Mouse (Mus musculus): ENCODE data around the gene Tfpt.
"Not testable (repeated sequence)": the region's sequence is repeated elsewhere in the genome, so short reads cannot be mapped to it uniquely, and the experiment has no call there.

Tfpt gene

DNA sequence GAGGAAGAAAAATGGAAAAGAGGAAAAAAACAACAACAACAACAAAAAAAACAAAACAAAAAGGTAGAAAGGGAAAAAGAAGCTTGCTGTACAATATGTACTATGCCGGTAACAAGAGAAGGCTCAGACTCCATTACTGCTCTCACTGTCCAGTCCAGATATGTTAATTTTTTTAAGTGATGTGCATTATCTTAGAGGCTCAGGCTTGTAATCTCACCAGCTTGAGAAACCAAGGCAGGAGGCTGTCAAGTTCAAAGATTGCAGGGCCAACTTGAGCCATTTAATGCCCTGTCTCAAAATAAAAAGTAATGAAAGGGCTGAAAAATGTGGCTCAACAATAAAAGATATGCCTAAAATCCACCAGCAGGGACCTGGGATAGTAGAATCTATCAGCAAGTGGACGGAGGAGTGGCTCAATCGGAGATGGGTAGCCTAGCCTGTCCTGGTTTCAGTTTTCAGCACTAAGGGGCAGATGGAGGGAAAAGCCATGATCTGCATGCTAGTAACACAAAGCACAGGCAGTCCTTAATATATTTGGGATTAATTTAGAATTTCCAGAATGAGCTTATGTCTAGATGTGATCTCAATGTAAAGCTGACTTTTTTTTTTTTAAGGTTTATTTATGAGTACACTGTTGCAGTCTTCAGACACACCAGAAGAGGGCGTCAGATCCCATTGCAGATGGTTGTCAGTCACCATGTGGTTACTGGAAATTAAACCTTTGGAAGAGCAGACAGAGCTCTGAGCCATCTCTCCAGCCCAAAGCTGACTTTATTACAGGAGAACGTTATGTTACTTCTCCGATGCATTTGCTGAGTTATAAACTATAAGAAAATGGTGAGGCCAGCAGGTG lies 13.1 kb downstream of the Tfpt start:
- DNase-seq, result peak; percentile 27 to 77

DNA sequence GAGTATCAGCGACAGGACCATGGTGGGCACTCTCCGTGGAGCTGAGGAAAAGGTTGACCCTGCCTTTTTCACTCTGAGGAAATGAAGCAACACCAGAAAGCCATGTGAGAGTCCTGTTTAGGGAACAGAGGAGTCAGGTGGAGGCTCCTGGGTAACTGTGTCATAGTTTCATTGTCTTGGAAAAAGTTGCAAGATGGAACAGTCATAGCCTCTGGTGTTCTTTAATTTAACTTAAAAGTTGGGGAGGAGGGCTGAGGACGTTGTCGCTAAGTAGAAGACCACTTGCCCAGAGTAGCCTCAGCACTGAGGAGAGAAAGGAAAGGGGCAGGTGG lies 13.7 kb downstream of the Tfpt start, which contains the start of gene Oscar:
Oscar (minus strand) TSS at position 101 of the 332 bp plus-strand sequence.
- no peak for DNase-seq

DNA sequence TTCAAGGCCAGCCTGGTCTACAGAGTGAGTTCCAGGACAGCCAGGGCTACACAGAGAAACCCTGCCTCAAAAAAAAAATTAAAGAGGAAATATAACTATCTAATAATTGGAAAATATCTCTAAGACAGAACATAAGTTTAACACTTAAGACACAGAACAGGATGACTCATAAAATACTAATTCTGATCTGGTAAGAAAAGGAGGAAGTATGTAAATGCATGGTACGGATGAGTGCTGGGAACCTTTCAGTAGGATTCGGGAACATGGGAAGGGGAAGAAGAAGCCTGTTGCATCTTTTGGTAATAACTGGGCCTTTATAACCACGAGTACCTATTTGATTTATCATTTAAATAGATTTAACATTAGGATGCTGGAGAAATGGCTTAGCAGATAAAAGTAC lies 15.7 kb downstream of the Tfpt start:
- no peak for DNase-seq

DNA sequence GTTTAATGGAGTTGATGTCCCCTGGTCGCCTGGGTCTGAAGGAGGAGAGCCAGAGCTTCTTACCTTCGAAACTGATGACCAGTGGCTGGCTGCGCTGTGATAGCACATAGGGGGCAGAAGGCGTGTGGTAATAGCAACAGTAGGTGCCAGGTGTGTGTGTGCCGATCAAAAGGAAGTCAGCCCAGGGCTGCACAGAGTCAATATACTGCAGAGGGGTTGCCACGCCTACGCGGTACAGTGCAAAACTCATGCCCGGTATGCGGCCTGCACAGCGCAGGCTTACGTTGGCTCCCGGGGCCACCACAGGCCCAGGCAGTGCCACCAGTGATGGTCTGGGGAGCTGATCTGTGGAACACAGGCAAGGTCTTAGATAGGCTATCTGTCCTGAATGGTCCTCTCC lies 18.7 kb downstream of the Tfpt start:
- no peak for DNase-seq

DNA sequence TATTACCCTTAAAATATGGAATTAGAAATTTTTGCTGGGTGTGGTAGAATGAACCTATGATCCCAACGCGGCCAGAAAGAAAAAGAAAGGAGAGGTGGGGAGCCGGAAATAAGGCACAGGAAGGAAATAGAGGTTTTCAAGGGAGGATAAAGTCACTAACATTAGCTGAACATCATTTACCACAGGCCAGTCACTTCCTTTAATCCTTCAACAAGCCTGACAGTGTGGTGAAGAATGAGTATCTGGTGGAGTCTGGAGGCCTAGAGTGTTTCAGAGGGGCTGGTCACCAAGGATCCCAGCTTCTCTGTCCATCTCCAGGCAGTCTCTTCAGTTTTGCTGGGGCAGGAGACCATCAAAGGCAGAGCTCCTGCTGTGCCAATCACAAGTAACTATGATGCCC lies 19.3 kb downstream of the Tfpt start:
- no peak for DNase-seq

DNA sequence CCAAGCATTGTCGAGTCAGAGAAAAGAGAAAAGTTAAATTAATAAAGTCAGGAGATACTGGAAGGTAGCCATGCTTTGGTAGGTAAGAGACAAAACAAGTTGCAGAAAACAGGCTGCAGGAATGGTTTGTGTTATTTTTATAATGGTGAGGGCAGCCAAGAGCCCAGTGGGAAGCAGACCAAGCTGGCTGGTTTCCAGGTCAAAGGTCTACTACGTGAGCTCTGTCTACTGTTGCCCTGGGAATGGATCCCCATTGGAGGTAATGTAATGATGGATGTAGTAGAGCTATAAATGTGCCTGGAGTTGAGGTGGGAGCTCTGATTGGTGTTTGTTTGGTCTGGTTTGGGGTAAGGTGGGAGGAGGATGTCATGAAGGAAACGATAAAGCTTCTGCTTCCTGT lies 20.6 kb downstream of the Tfpt start:
- peak in 1 of 2 experiments; percentile 25 for DNase-seq

DNA sequence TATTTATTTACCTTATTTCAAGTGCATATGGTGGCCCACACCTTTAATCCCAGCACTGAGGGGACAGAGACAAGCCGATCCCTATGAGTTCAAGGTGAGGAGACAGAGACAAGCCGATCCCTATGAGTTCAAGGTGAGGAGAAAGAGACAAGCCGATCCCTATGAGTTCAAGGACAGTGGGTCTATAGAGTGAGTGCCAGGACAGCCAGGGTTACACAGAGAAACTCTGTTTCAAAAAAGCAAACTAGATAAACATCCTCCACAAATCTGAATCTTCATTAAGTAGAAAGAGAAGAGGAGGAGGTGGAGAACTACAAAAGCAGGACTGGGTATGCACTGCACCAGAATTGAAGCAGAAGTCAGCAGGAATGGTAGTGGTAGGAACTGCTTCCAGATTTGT lies 21.1 kb downstream of the Tfpt start:
- no peak for DNase-seq

DNA sequence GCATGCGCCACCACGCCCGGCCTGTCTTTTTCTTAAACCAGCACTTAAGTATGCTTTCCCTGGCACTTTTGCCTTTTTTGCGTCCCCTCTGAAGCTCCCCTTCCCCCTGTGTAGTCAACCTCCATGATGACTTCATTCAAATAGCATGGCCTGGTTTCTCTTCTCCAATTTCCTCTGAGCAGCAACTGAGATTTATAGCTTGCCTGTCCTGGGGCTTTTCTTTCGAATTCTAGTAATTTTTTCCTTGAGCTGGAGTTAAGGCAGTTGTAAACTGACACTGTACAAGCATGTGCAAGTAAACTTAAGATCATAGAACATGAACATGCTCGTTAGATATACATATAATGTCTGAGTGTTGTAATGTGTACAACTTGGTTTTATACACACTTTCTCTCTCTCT lies 22.3 kb downstream of the Tfpt start:
- no peak for DNase-seq

DNA sequence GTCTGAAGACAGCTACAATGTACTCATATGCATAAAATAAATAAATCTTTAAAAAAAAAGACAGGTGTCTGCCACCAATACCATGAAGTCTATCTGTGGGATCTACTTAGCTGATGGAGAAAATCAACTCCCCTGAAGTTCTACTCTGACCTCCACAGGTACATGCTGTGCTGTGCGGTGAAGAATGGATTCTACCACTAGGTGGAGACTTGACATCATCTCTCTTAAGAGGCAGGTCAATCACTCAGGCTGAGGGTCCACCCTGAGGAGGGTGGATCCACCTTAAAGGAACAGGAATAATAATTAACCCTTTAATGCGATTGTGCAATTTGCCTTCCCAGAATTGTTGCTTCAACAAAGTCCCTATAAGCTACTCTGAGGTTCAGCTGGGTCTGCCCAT lies 22.9 kb downstream of the Tfpt start:
- DNase-seq, result peak in 1 of 2 experiments; percentile 43

DNA sequence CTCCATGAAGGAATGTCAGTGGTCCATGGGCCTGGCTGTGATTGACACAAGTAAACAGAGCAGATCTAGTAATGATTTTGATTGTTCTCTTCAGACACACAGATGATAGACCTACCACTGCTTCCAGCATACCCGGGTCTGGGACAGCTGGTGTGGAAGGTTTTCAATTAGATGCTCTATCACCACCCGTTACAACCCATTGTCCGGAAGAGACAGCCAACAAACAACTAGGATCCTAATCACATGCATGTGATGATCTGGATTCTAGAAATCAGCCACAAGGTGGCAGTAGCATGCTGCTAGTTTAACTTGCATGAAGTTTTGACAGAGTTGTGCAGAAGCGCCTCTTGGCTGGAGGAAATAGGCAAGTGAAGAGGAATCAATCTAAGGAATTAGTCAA lies 28.6 kb downstream of the Tfpt start:
- peak; percentile 73 to 80 for DNase-seq

DNA sequence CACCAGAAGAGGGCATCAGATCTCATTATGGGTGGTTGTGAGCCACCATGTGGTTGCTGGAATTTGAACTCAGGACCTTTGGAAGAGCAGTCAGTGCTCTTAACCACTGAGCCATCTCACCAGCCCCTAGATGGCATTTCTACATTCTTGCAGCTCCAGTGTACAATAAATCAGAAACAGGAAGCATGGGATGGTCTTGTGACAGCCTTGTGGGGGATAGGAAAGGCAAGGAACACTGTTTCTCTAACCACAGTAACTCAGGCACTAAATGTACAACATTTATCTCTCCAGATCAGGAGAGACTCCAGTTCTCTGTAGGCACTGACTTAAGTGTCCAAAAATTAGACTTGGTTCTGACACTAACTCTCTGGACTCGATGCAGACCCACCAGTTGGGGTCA lies 32.0 kb downstream of the Tfpt start:
- not testable (repeated sequence) for DNase-seq

DNA sequence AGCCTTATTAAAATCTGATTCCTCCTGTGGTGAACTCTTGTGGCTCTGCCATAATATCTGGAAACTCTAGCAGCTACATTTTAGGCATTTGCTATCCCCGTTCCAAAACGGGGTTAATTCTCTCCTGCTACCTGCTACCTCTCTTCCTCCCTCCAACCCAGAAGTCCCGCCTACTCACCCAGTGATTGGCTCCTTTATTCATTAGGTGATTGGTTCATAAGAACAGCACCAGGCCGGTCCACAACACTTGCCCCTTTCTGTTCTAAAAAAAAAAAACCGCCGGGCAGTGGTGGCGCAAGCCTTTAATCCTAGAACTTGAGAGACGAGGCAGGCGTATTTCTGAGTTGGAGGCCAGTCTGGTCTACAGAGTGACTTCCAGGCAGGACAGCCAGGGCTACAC lies 34.6 kb downstream of the Tfpt start:
- no peak for DNase-seq

DNA sequence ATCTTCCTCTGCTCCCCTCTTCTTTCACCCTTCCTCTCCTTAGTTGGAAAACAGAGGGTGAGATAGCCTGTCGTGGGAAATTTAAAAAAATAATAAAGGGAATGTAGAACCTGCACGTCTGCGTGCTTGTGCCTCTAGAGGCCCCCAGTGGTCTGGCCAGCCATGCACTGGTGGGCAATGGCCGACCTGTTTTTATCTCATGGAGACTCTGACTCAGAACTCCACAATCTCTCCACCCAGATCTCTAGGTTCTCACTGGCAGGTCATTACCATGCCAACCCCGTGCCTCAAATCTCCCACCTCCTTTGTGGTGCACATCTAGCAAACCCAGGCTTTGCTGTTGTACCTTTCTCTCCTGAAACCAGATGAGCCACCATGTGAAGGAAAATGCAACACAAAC lies 35.0 kb downstream of the Tfpt start:
- no peak for DNase-seq

DNA sequence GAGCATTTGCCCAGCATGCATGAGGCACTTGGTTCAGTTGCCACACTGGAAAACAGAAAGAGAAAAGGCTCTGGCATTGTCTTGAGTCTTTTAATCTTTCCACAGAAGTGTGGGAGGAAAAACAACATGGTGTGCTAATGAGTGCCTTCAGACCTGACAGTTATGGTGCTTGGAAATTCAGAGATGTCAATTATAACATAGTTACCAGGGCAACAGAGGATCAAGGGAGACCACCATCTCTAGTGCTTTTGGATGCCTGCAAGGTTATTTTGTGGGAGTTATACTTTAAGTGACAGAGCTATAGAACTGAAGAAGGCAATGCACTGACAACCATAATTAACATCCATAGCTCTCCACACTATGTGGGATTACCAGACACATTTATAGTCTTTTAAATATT lies 35.9 kb downstream of the Tfpt start:
- DNase-seq, result no peak

DNA sequence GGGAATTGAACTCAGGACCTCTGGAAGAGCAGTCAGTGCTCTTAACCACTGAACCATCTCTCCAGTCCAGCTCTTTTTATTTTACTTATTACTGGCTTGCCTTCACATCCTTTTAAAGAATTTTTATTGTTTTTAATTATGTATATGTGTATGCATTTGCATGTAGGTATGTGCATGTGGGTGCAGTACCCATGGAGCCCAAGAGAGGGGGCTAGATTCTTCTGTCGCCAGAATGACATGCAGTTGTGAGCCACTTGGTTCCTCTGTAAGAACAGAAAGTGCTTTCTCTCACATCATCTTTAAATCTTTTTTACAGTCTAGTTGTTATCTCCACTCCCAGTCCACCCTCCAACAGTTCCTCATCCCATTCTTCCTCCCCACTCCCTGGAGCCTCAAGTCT lies 38.2 kb downstream of the Tfpt start:
- no peak for DNase-seq

DNA sequence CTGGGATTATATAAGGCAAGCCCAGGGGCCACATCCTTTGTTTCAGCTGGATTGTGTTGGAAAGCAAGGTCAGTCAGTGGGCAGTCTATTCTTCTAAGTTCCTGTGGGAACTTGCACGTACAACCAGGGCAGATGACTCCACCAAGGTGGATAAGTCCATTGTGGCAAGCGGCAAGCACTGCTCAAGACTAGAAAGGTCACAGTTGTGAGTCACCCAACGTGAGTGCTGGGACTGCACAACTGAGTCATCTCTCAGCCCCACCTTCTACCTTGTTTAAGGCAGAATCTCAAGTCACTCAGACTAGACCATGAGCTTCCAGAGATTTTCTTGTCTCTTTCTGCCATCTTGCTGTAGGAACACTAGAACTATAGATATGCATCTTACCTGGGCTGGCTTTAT lies 39.2 kb downstream of the Tfpt start:
- DNase-seq, result no peak

DNA sequence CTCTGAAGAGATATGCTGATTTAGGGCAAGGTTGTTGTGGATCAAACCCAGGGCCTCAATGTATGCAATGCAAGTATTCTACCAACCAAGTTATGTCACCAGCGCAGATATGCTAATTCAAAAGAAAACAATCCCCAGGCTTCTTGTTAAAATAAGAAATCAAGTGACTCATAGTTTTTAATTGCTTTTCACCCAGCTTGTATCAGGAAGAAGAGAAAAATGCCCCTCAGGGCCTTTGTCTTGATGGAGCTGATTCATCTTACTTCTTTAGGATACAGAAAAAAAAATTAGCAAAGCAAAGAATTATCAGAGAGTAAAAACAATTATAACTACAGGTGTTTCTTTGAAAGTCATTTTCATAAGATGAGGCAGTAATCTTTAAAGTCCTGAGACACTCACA lies 42.4 kb downstream of the Tfpt start:
- DNase-seq, result no peak

DNA sequence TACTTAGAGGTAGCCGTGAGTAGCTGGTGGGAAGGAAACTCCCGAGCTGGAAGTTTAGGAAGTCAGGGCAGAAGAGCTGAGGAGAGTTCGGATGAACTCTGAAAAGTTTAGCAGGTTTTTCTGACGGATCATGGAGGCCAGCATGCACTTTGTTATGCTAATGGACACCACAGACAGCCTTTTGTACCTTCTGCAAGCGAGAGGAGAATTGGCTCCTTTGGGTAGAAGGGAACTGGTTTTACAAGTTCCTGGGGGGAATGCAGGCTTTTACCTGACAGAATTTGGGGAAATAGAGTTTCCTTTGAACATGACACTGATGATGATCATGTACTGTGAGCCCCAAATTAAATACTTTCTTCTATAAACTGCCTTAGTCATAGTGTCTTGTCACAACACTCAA lies 43.5 kb downstream of the Tfpt start:
- DNase-seq, result no peak

DNA sequence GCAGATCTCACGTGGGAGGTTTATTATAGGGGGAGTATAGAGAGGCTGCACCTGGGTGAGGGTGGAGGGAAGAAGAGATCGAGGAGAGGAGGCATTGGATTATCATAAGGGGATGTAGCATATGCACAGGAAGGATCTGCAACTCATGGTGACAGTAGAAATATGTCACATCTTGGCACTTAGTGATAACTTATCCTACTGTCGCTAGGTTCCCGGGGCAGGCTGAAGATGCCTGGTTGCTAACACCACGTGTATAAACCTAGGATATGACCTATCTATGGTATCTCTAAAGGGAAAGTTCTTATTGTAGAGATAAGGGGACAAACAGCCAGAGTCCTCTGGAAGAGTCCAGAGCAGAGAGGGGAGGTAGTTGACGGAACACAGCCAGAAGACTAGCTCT lies 44.0 kb downstream of the Tfpt start:
- no peak for DNase-seq

DNA sequence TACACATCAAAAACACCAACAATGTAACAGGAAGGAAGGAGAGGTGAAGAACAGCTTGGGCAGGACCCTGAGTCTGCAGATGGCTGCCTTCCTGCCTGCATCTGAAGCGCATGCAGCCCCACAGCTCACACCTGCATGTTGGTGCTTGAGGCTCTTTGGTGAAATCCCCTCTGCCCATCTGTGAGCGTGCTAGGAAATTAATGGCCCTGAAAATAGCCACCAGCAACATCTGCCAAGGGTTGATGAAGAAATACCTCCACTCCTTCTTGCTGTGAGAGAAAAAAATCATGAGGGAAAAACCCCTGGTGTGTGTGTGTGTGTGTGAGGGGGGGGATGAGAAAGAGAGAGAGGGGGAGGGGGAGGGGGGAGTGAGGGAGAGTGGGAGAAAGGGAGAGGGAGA lies 49.7 kb downstream of the Tfpt start:
- DNase-seq, result no peak

DNA sequence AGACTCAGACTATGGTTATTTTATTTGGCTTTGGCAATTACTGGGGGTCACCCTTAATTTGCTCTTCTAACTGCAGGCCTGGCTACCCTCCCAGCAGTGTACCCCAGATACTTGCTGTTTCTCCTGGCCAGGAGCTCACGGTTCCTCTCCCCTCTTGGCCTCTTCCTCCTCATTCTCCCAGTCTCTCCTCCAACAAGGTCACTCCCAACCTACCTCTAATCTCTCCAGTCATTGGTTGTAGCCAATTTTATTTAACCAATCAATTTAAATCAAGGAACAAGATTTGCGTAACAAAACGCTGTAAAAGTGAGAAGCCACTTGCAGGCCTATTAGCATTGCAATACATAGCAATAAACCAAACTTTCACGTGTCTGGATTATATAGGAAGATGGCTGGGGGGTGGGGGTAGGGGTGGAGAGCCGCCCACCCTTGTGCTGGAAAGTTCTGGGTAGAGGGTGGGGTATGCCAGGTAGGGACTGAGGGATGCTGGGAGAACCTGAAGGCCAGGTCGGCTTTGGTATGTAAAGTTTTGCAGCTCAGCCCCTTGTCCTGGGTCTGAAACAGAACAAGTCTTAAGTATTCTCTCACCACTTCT lies 50.7 kb downstream of the Tfpt start:
- DNase-seq, result no peak

DNA sequence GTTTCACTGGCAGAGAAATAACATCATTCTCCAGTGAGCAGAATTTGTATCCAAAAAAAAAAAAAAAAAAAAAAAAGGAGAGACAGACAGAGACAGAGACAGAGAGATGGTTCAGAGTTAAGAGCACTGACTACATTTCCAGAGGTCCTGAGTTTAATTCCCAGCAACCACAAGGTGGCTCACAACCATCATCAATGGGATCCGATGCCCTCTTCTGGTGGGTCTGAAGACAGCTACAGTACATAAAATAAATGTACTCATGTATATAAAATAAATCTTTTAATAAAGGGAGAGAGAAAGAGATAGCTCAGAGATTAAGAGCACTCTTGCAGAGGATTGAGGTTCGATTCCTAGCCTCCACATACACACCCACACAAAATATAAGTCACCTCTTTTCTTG lies 51.5 kb downstream of the Tfpt start:
- no peak for DNase-seq

DNA sequence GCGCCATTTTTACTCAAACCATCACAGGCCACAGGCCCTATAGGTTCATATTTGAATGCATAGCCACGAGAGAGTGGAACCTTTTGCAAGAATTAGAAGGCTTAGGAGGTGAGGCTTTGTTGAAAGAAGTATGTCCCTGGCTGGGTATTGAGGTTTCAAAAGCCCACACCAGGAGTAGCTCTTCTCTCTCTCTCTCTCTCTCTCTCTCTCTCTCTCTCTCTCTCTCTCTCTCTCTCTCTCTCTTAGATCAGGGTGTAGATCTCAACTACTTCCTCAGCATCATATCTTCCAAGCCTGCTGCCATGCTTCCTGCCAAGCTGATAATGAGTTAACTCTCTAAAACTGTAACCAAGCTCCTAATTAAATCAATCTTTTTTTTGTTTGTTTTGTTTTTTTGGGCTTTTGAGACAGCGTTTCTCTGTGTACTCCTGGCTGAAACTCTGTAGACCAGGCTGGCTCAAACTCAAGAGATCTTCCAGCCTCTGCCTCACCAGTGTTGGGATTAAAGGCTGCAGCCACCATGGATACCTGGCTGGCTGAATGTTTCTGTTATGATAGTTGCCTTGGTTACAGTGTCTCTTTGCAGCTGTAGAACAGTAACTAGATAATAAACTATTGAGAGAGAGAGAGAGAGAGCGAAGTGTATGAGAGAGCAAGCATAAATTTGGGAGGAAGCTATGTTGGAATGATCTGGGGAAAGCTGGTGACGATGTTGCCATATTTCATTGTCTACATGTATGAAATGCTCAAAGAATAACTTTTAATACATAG lies 53.2 kb downstream of the Tfpt start:
- no peak for DNase-seq

DNA sequence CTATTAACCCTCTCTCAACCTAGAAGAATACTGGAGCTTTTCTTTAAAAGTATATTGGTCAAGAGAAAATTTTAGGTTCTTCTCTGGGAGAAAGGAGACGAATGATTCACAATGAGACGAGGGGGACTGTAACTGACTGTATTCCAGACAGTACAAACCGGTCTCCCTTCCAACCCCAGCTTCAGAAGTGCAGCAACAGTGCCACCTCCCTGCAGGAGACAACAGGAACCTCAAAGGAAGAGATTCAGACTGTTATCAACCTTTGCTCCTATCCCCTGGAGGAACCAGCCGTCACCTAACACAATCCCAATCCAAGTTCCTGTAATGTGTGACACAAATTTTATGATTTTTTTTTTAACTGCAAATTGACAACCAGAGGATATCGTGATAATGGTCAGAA lies 55.5 kb downstream of the Tfpt start:
- no peak for DNase-seq
